Comparison of ENCODE assay signal across 8 mouse cellular contexts in the genomic region with DNA sequence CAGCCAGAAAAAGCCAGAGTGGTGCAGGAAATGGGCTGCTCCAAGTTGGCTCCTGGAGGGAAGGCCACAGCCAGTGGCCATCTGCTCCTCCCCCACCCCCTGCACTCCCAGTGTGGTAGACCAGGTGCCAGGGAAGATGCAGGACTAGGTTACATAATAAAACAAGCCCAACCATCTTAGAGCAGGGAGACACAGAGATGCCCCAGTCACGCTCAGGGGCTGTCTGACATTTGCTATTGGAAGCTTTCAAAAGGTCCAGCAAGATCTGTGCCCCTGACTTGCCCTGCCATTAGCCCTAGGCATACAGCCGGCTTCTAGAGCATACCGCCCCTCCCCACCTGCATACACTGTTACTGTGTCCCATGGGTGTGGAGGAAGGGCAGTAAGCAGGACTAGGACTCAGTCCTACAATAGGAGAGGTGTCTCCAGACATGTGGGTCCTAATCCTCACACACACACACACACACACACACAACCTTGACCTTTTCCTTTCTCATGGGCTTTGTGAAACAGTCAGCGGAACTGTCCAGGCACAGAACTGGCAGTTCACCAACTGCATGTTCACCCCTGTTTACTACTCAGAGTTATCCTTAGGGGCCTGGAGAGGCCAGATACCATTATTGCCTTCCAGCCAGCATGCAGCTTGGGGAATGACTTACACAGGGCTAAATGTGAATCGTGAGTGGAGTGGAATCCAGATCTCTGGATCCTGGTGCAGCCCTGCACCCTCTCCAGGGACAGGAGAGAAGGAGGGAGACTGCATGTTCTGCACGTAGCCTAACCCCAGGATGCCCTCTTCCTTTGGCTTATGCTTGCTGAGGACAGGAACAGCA. TPM values are rescaled to one million over a fixed set of nuclear protein-coding genes. Genes with fewer than 3 reads are reported as not detected.
DNase-seq lines count a peak whose midpoint lies in the region; ATAC-seq and TF ChIP-seq lines count a peak whose summit lies in the region.

No protein-coding gene starts in this region.

- DNase-seq in hindbrain, embryonic 10.5 days (ENCODE audit: low spot score) = no peak
- no peak for DNase-seq in hindbrain, embryonic 11.5 days (ENCODE audit: low spot score)
- DNase-seq in cerebellum, postnatal 36 days = peak; percentile 93 to 94
- DNase-seq in heart, postnatal 0 days (ENCODE audit: low spot score) = peak; percentile 66
- DNase-seq in kidney, postnatal 25 days = peak; percentile 71 to 89
- no peak for DNase-seq in urinary bladder, postnatal 10 days (ENCODE audit: low spot score)

- H3K36me3 ChIP-seq in hindbrain, embryonic 10.5 days = no peaks in the 10 kb centered on the region
- no peaks in the 10 kb centered on the region for H3K36me3 ChIP-seq in hindbrain, embryonic 11.5 days (ENCODE audit: control insufficient read depth, insufficient read depth, low read length)
- H3K36me3 ChIP-seq in heart, postnatal 0 days (replicated peaks; ENCODE audit: control insufficient read depth, insufficient read depth, low read length) = no peaks in the 10 kb centered on the region
- H3K36me3 ChIP-seq in midbrain, embryonic 16.5 days (ENCODE audit: control insufficient read depth, insufficient read depth, low read length) = no peaks in the 10 kb centered on the region
- no peaks in the 10 kb centered on the region for H3K36me3 ChIP-seq in forebrain, embryonic 16.5 days (ENCODE audit: control insufficient read depth, insufficient read depth)

- peak; percentile 95 for TF ChIP-seq EP300 in heart, postnatal 0 days (IDR thresholded peaks at IDR 0.05; ENCODE audit: low read depth)

- H3K27me3 ChIP-seq in hindbrain, embryonic 10.5 days (ENCODE audit: insufficient read depth, poor library complexity, severe bottlenecking) = no peaks in the 10 kb centered on the region
- no peaks in the 10 kb centered on the region for H3K27me3 ChIP-seq in hindbrain, embryonic 11.5 days (ENCODE audit: control insufficient read depth, insufficient read depth, low read length)
- H3K27me3 ChIP-seq in heart, postnatal 0 days (ENCODE audit: control insufficient read depth, insufficient read depth, low read length) = no peaks in the 10 kb centered on the region
- H3K27me3 ChIP-seq in midbrain, embryonic 16.5 days (ENCODE audit: control insufficient read depth, insufficient read depth, low read depth, low read length) = no peaks in the 10 kb centered on the region
- no peaks in the 10 kb centered on the region for H3K27me3 ChIP-seq in forebrain, embryonic 16.5 days (replicated peaks; ENCODE audit: control insufficient read depth, insufficient read depth, low read length)

- peak overlapping the region; percentile 66 for H3K27ac ChIP-seq in hindbrain, embryonic 10.5 days
- no peak overlapping the region for H3K27ac ChIP-seq in hindbrain, embryonic 11.5 days (ENCODE audit: low read depth, low read length)
- H3K27ac ChIP-seq in heart, postnatal 0 days (ENCODE audit: low read depth) = peak overlapping the region; percentile 95
- peak overlapping the region; percentile 53 for H3K27ac ChIP-seq in midbrain, embryonic 16.5 days (ENCODE audit: low read length)
- no peak overlapping the region for H3K27ac ChIP-seq in forebrain, embryonic 16.5 days (ENCODE audit: low read length)

- no peaks in the 10 kb centered on the region for H3K9me3 ChIP-seq in hindbrain, embryonic 10.5 days
- no peaks in the 10 kb centered on the region for H3K9me3 ChIP-seq in hindbrain, embryonic 11.5 days (ENCODE audit: control insufficient read depth, low read length)
- H3K9me3 ChIP-seq in heart, postnatal 0 days (replicated peaks; ENCODE audit: control insufficient read depth, low read length) = no peaks in the 10 kb centered on the region
- no peaks in the 10 kb centered on the region for H3K9me3 ChIP-seq in midbrain, embryonic 16.5 days (replicated peaks; ENCODE audit: control insufficient read depth, low read length, poor library complexity, severe bottlenecking)
- H3K9me3 ChIP-seq in forebrain, embryonic 16.5 days (ENCODE audit: control insufficient read depth, low read length) = no peaks in the 10 kb centered on the region

- no peak overlapping the region for H3K4me3 ChIP-seq in hindbrain, embryonic 10.5 days
- H3K4me3 ChIP-seq in hindbrain, embryonic 11.5 days (ENCODE audit: low read depth, low read length) = no peak overlapping the region
- H3K4me3 ChIP-seq in heart, postnatal 0 days (ENCODE audit: low read depth, low read length) = no peak overlapping the region
- H3K4me3 ChIP-seq in midbrain, embryonic 16.5 days (ENCODE audit: low read depth, low read length) = no peak overlapping the region
- H3K4me3 ChIP-seq in forebrain, embryonic 16.5 days (replicated peaks; ENCODE audit: low read length) = no peak overlapping the region

- ATAC-seq in hindbrain, embryonic 11.5 days (ENCODE audit: low FRiP score) = no peak
- peak; percentile 52 for ATAC-seq in heart, postnatal 0 days (ENCODE audit: insufficient read depth, low read depth)
- ATAC-seq in midbrain, embryonic 16.5 days = no peak
- ATAC-seq in forebrain, embryonic 16.5 days = no peak

- H3K4me1 ChIP-seq in hindbrain, embryonic 10.5 days (replicated peaks) = peaks cover 35% of the 10 kb centered on the region
- H3K4me1 ChIP-seq in hindbrain, embryonic 11.5 days (replicated peaks; ENCODE audit: control insufficient read depth, insufficient read depth, low read length) = no peaks in the 10 kb centered on the region
- H3K4me1 ChIP-seq in heart, postnatal 0 days (ENCODE audit: control insufficient read depth, insufficient read depth) = peaks cover 52% of the 10 kb centered on the region
- H3K4me1 ChIP-seq in midbrain, embryonic 16.5 days (ENCODE audit: control insufficient read depth, insufficient read depth, low read length) = peaks cover 2% of the 10 kb centered on the region; the same call in 1 of the 2 replicates
- H3K4me1 ChIP-seq in forebrain, embryonic 16.5 days (replicated peaks; ENCODE audit: control insufficient read depth, insufficient read depth, low read length) = peaks cover 3% of the 10 kb centered on the region; the same call in 1 of the 2 replicates

- TF ChIP-seq CTCF in heart, postnatal 0 days (IDR thresholded peaks at IDR 0.05; ENCODE audit: low read depth) = 0 out of 2 replicates have a peak, but pooled peaks have one; percentile 1

- H3K4me2 ChIP-seq in hindbrain, embryonic 11.5 days (replicated peaks; ENCODE audit: low read depth, low read length) = no peak overlapping the region
- 0 out of 2 replicates have a peak overlapping the region, but pooled peaks have one; percentile 10 for H3K4me2 ChIP-seq in heart, postnatal 0 days (ENCODE audit: low read depth, low read length)
- H3K4me2 ChIP-seq in midbrain, embryonic 16.5 days (ENCODE audit: low read length) = no peak overlapping the region
- no peak overlapping the region for H3K4me2 ChIP-seq in forebrain, embryonic 16.5 days (ENCODE audit: low read length)

- WGBS in hindbrain, embryonic 10.5 days = 72% methylated on average over 6 of the region's 6 CpGs
- WGBS in hindbrain, embryonic 11.5 days = 68% methylated on average over 6 of the region's 6 CpGs
- 31% methylated on average over 6 of the region's 6 CpGs for WGBS in heart, postnatal 0 days
- 78% methylated on average over 6 of the region's 6 CpGs for WGBS in midbrain, embryonic 16.5 days
- WGBS in forebrain, embryonic 16.5 days = 77% methylated on average over 6 of the region's 6 CpGs

- no peak overlapping the region for H3K9ac ChIP-seq in hindbrain, embryonic 11.5 days (ENCODE audit: low read depth, low read length)
- no peak overlapping the region for H3K9ac ChIP-seq in heart, postnatal 0 days (replicated peaks; ENCODE audit: low read depth, low read length)
- peak overlapping the region; percentile 2; the same call in 1 of the 2 replicates for H3K9ac ChIP-seq in midbrain, embryonic 16.5 days (ENCODE audit: low read depth, low read length)
- H3K9ac ChIP-seq in forebrain, embryonic 16.5 days (replicated peaks; ENCODE audit: low read depth, low read length) = no peak overlapping the region

RNA-seq across cellular contexts. Expression of a gene that starts 30.4 kb away (rescaled TPM):
- polyA plus RNA-seq in hindbrain, embryonic 10.5 days (2016; fragmentation: Nextera tagmentation; extraction: Ambion mirVana) = 14.7 and 16.3 TPM in 2 replicates
- polyA plus RNA-seq in hindbrain, embryonic 11.5 days (2014; fragmentation: Nextera tagmentation; extraction: Ambion mirVana) = 8.8 and 9.6 TPM in 2 replicates
- total RNA-seq in heart, postnatal 0 days (2014; rRNA removed; ENCODE audit: low replicate concordance) = 14.2 and 19.4 TPM in 2 replicates
- polyA plus RNA-seq in heart, postnatal 0 days (2015; fragmentation: Nextera tagmentation; extraction: Ambion mirVana) = 6.9 and 7.9 TPM in 2 replicates
- 40.2 and 42.0 TPM in 2 replicates for polyA plus RNA-seq in midbrain, embryonic 16.5 days (2015; fragmentation: Nextera tagmentation; extraction: Ambion mirVana)
- 28.3 and 32.5 TPM in 2 replicates for polyA plus RNA-seq in forebrain, embryonic 16.5 days (2015; fragmentation: Nextera tagmentation; extraction: Ambion mirVana)

Comparison
In these comparisons a context has a peak if more than half of its experiments do, and no peak if none do; other contexts are left out.
1. H3K27ac ChIP-seq: peak in hindbrain, embryonic 10.5 days (single experiment), heart, postnatal 0 days (single experiment) and midbrain, embryonic 16.5 days (single experiment); none in hindbrain, embryonic 11.5 days (single experiment) and forebrain, embryonic 16.5 days (single experiment).
2. DNase-seq: peak in cerebellum, postnatal 36 days (2 of 2), heart, postnatal 0 days (single experiment) and kidney, postnatal 25 days (2 of 2); none in hindbrain, embryonic 10.5 days (single experiment), hindbrain, embryonic 11.5 days (single experiment) and urinary bladder, postnatal 10 days (single experiment).